Mouse (Mus musculus): ENCODE data around the gene Tars. TPM values are rescaled to one million over a fixed set of nuclear protein-coding genes. Genes with fewer than 3 reads are reported as not detected.

The Tars gene
- 5.8 and 9.5 TPM in 2 replicates for polyA plus RNA-seq (2012; rRNA removed; ENCODE audit: low replicate concordance)

DNA sequence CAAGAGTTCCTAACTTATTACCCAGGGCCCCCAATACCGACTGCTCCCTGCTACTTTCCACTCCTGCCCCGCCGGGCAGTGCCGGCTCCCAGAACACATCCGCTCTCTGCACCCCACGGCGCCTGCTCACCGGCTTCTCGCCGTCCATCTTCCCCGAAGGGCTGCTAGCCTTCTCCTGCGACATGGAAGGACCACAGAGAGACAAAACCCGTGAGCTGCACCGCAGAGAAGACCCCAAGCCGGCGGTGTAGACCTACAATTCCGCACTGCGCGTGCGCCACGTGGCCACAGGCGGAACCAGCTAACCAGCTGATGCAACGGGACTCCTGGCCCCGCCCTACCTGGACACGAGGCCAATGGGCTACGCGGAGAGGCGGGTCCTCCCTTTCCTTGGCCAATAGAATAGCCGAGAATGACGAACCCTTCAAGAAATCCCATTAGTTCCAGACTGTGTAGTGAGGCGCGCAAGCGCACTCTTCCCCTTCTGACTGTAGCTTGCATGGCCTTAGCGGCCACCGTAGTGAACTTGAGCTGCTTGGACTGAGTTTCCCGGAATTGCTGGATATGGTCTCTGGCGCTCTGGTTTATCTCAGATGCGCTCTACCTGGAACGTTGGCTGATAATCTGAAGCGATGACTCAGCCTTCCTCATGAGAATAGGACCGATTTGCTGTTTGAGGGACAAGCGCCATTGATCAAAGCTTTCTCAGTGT is at the start of gene Tars:
Tars (minus strand) TSS at position 310 of the 712 bp plus-strand sequence.

Measured in duodenum, adult 2 months (tissue).